Mouse (Mus musculus) E14TG2a.4 (cell line): ENCODE measurements around the gene Rilpl1.

Source experiments
- CTCF ChIP-seq: conservative IDR thresholded peaks from 2 replicates; pipeline ENCODE4 v1.5.1; 2014; ENCODE audit warnings: low read length
- NANOG ChIP-seq: IDR thresholded peaks from 2 replicates; pipeline ENCODE4 v1.6.1; 2014; ENCODE audit warnings: borderline replicate concordance, low read length, mixed read lengths
- POU5F1 ChIP-seq: IDR thresholded peaks from 2 replicates; pipeline ENCODE4 v1.6.1; 2014; ENCODE audit warnings: low read length, borderline replicate concordance

- no peak for TF ChIP-seq CTCF
- TF ChIP-seq NANOG: no peak
- no peak for TF ChIP-seq POU5F1
Measured at GRCm38 (mm10) chr5:124552558-124553307, 21.5 kb upstream of the Rilpl1 start, which contains the start of gene Ddx55.
